Mouse (Mus musculus) megakaryocyte, embryonic 14.5 days (primary cell): ENCODE measurements at regions not wholly inside any gene's neighbourhood (a gene's known extent, or its start where the extent isn't known, plus 50 kb on each side); places are given as distances from the start of the nearest gene placed in this dataset.

ENCODE experiments used
- FLI1 ChIP-seq: IDR thresholded peaks from 2 replicates; pipeline ENCODE4 v1.6.1; 2012; ENCODE audit warnings: low read length, inconsistent platforms, mixed read lengths
- GATA1 ChIP-seq: IDR thresholded peaks from 3 replicates; pipeline ENCODE4 v1.6.1; 2012; ENCODE audit warnings: mixed read lengths, low read length, inconsistent platforms, borderline replicate concordance

GRCm38 (mm10) chr13:28782497-28783246 lies 170.8 kb downstream of the Sox4 start:
- TF ChIP-seq GATA1 (no peak), FLI1 (no peak)
